Mouse (Mus musculus): ENCODE measurements around the gene Duoxa1.

GRCm38 (mm10) chr2:122362622-122363523 is 49.3 kb upstream of the Duoxa1 start:
- peak; percentile 34; the same call in 1 of the 2 replicates for TF ChIP-seq CTCF (IDR thresholded peaks at IDR 0.05; ENCODE audit: low read depth, low read length)
- TF ChIP-seq POLR2A (IDR thresholded peaks at IDR 0.05; ENCODE audit: borderline replicate concordance, low read depth, low read length): no peak

Measured in bone marrow macrophage, adult 2 months (primary cell).